Mouse (Mus musculus): ENCODE results near the gene Nags.
"Not testable (repeated sequence)": the region's sequence is repeated elsewhere in the genome, so short reads cannot be mapped to it uniquely, and the experiment has no call there.

Nags gene

DNA sequence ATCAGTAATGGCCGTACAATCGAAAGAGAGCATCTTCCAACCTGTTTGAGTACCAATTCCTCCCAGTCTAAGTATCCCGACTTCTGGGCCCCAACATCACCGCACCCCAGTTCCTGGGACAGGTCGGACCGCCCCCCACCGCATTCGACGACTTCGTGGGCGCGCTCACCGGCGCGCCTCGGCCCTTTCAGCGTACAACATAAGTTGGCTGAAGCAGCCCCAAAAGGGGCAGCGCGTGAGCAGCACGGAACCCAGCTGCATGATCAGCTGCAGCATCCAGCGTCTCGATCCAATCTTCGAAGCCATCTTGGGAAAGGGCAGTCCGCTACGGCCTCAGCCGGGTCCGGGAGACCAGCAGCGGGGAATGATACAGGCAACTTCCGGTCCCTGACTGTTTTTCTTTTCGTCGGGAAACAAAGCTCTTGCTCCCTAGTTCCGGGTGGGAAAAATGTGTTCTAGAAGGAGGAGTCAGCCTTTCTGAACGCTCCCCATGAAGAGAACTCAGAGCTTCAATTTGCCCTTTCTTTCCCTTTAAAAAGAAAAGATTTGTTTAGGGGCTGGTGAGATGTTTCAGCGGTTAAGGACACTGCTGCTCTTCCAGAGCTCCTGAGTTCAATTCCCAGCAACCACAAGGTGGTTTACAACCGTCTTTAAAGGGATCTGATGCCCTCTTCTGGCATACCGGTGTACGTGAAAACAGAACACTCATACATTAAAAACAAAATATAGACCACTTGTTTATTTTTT lies 10.9 kb downstream of the Nags start, which contains the start of gene Tmem101:
Gene Tmem101 (minus strand): TSS at position 366 of the 747 bp plus-strand sequence.
- CTCF ChIA-PET: interaction anchor here (0.6 to 0.8 kb wide), 2 partner anchors 47 to 233 kb away, joined by 3 to 16 read pairs; no protein-coding TSS in a partner anchor

DNA sequence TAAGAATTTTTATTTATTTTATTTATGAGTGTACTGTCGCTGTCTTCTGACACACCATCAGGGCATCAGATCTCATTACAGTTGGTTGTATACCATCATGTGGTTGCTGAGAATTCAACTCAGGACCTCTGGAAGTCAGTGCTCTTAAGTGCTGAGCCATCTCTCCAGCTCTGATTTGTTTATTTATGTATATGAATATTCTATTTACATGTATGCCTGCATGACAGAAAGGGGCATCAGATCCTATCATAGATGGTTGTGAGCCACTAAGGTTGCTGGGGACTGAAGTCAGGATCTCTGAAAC lies 11.4 kb downstream of the Nags start:
- CTCF ChIA-PET: interaction anchor here (0.8 kb wide), 1 partner anchor 46 kb away, joined by 3 read pairs; no protein-coding TSS in a partner anchor

DNA sequence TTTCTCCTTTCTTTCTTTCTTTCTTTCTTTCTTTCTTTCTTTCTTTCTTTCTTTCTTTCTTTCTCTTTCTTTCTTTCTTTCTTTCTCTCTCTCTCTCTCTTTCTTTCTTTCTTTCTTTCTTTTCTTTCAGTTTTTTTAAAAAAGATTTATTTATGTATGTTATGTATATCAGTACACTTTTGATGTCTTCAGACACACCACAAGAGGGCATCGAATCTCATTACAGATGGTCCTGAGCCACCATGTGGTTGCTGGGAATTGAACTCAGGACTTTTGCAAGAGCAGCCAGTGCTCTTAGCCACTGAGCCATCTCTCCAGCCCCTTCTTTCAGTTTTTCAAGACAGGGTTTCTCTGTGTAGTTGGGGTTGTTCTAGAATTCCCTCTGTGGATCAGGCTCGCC lies 12.7 kb downstream of the Nags start:
- CTCF ChIA-PET: not testable (repeated sequence)

DNA sequence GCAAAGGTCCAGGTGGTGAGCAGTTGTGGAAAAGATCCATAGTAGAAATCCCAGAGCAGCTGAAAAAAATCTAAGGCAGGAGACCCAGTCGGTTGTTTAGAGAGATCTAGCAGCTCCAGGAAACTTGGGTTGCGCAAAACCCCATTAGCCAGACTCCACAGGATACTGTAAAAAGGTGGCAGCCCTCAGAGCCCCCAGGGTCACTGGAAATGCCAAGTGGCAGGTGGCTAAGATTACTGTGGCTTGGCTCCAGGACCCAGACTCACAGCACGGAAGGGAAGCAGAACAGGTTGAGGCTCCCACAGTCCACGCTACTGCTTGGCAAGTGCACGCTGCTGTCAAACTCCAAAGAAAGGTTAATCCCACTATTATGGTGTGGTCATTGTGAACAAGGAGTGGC lies 14.5 kb downstream of the Nags start:
- CTCF ChIA-PET: interaction anchor here (0.7 kb wide), 1 partner anchor 20 kb away, joined by 3 read pairs; no protein-coding TSS in a partner anchor

DNA sequence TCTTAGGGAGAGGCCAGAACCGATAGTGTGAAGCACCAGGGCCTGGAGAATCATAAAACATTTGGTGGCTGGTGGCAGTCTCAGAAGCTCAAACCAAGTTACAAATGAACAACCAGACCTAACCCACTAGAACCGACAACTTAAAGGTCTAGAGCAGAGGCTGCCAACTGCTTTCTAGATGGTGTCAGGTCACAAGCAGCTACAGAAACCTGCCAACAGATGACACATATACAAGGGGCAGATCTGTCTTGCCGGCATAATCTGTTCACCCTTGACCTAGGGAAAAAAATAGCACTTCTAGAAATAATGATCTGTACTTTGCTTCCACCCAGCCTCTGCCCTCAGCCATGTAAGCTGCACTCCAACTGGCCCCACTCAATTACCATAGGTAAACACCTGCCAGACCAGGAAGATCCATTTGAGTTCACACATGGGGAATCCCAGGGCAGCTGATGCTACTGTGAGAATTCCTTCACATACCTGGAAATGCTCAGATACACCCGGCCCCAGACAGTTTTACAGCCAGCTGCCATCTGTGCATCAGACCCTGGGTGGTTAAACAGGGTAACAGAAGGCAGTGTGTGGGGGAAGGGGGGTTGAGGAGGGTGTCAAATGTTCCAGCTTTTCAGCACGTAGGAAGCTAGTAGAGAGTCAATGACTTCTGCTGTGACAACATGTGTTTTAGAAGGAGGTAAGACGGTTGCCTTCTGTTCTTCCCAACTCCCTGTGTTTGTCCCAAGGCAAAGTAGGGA lies 20.8 kb downstream of the Nags start:
- CTCF ChIA-PET: interaction anchor here (0.6 kb wide), 1 partner anchor 850 kb away, joined by 5 read pairs; no protein-coding TSS in a partner anchor

DNA sequence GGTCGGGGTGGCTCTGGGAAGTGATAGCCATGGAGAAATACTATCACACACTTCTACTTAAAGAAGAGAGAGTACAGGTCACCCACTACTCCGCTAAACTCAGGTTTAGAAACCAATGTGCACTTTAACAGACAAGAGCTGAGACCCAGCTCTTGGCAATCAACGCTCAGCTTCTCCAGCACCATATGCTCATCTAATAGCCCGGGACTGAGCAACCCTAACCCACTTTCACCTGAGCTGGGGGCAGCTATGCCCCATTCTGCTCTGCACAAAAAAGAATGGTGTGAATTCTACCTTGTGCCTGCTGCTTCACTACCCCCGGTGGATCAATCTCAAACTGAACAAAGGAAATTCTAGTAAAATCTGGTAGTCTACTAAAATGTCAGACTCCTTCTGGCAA lies 22.2 kb downstream of the Nags start:
- CTCF ChIA-PET: no interaction called here

DNA sequence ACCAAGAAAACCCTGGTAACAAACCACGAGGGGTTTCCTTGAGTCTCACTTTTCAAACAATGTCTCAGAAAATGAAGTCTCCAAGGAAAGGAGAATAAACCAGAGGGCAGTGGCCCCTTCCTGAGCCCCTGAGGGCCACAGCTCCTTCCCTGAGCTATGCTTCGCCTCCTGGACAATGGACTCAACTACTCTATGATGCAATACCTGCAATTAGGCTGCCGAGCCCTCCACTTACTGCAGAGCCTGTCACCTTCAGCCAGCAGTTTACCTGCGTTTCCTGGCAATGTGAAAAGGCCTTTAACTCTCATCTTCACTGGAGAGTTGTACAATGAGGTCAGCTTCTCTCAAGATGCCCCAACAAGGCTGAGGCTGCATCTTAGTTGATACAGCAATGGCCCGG lies 23.4 kb downstream of the Nags start:
- CTCF ChIA-PET: interaction anchor here (0.5 kb wide), 1 partner anchor 1003 kb away, joined by 18 read pairs; no protein-coding TSS in a partner anchor

DNA sequence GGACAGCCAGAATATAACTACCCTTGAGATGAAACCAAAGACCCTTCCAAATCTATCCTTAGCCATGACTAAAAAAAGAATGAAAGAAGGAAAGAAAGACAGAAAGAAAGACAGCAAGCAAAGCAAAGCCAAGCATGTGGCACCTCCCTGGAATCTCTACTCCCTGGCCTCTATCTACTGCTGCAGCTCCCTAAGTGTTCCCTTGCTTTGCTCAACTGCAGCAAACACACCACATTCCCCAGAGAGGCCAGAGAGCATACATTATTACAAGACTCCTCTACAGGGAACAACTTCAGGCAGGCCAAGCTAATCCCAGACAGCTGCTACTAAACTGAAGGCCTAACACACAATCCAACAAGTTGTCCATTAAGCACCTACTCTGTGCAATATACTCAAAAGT lies 34.5 kb downstream of the Nags start:
- CTCF ChIA-PET: interaction anchor here (0.5 to 0.6 kb wide), 2 partner anchors 21 to 22 kb away, joined by 3 read pairs; no protein-coding TSS in a partner anchor

DNA sequence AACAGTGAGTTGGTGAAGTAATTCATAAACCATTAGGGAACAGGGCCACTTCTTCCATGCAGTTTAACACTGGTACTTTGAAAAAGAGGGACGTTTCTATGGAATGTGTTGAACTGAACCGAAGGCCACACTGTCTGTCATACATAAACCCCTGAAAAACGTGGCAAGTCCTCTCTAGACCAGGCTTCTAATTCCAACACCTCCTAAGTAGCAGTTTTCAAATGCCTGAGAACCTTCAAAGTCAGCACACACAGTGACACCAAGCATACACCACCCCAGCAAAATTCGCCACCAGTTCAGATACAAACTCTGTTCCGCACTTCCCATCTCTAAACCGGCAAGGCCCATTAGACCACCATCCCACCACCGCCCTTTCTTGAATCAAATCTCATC lies 38.9 kb downstream of the Nags start:
- CTCF ChIA-PET: no interaction called here

DNA sequence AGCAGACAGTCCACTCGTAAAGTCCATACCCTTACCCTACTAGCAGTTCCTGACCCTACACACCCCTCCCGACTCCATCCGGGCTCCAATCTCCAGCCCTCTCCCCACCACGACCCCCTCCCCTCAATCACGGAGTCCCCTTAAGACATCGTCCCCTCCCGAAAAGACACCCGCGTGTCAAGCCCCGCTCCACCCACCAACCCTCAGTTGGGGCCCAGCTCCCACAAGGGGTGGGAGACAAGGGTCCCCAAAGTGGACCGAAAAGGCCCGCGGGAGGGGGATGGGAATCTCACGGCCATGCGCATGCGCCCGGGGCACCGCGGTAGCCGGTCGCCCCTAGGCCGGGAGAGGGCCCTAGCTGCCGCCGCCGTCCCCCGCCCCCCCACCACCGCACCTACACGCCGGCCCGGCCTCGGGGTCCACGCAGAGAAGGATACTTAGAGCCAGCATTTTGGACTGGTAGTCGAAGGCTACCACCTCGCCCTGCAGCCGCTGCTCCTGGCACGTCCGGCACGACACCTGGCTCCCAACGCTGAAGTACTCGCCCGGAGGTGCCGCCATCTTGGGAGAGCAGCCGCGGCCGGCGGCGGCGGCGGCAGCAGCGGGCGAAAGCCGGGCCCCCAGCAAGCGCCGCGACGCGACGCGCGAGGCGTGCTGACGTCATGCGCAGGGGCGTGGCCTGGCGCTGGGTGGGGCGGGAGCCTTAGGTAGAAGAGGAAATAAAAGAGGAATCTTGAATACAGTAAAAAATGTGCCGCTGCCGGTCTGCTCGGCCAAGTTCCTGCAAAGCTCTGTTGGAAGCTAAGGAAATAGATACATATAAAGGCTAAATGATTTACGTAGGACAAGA lies 39.6 kb downstream of the Nags start, which contains the start of gene Lsm12:
Gene Lsm12 (minus strand): TSS at position 651 of the 850 bp plus-strand sequence.
- CTCF ChIA-PET: interaction anchor here (0.6 kb wide), 1 partner anchor 154 kb away, joined by 4 read pairs; no protein-coding TSS in a partner anchor

DNA sequence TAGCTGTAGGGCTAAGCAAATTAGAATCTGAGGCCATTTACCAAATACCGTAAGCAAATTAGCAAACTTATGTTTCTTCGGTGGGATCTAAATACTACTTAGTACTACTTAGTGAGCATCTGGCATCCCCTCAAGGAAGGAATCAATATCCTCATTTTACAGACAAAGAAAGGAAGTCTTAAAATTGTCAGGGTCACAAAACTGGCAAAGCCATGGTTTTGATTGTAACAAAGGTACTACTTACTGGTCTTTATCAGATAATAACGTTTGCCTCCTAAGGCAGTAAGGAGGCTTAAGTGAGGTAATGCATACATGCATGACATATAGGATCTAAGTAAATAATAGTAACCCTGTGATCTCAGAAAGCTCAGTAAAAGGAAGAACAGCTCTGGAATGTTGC lies 40.4 kb downstream of the Nags start:
- CTCF ChIA-PET: no interaction called here

DNA sequence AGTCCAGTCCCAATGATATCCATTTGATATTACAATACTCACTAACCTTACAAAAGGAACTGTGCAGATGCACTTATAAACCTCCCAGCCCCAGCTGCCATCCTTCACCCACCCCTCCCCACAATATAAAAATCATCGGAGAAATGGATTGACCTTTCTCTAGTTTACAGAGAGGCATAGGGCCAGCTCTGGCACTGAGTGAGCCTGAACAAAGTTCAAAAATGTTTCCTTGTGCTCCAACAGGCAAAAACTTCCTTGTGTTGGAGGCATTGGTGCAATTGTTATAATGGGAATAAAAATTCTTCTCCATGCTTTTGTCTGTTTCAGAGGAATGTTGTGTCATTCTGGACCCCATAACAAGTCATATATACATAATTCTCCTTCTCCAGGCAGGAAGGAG lies 40.9 kb downstream of the Nags start:
- CTCF ChIA-PET: no interaction called here

DNA sequence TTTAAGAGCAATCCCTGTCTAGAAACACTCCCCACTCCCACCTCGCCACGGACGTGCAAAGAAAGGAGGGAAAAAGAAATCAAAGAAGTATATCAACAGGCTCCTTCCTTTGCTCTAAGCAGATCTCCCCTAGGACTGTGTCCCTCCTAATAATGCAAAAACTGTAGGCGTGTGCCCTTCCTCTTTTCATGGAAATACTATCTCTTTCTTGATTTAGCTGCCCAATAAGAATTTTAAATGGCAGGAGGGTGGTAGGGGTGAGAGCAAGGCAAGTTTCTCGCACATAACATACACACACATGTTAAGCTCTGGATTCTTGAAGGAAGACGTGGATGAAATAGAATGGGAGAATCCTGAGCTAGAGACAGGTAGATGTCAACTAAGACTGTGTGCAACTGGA lies 43.7 kb downstream of the Nags start:
- CTCF ChIA-PET: no interaction called here

DNA sequence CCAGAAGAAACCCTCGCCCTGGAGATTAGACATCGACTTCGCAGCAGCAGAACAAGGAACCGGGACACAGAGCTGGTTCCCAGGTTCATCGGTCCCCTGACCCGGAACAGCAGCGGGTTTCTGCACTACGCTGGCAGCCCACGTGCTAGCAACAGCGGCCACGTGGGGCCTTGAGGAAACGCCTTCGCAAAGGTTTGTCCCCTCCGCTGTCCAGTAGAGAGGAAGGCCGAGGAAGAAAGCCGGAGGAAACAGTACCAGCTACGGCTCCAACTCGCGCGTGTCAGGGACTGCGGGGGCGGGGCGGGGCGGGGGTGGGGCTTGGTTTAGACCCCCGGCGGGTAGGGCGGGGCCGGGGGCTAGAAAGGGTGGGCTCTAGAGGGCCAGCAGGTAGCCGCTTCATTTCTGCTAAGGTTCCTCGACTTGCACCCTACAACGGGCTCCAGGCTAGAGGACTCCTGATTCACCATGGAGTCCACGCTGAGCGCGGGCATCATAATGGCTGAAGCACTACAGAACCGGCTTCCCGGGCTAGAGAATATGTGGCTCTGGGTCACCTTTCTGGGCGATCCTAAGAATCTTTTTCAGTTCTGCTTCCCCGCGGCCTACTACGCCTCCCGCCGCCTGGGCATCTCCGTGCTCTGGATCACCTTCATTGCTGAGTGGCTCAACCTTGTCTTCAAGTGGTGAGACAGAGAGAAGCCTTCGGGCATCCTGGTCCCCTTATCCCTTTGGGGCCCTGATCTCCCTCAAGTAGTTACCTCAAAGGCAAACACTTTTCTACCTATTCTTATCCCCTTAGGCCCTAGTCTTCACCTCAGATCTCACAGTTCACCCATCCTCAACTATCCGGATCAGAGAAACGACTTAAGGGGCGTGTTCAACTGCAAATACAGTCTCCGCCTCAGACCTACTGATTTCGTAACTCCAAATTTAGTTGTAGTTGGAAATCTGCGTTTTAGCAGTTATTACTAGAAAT lies 44.4 kb downstream of the Nags start, which contains the start of gene G6pc3:
Gene G6pc3 (plus strand): TSS at position 160 of the 976 bp plus-strand sequence.
- CTCF ChIA-PET: interaction anchor here (0.6 kb wide), 1 partner anchor 1502 kb away, joined by 3 read pairs; no protein-coding TSS in a partner anchor

DNA sequence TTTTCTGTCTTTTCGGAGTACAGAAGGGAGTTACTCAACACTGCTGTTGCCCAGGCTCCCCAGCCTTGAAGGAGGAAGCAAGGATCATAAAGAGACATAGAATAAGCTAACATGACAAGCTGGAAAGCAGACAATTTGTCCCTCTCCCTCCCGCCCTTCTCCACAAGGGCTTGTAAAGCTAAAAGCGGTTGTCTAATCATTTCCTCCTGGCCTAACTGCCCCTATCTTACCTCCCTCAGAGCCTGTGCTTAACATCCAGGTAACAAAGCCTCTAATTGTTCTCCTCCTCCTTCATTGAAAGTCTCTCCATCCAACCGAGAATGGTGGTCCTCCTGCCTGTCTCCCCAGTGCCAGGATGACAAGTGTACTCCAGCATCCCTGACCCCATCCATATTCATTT lies 45.5 kb downstream of the Nags start:
- CTCF ChIA-PET: interaction anchor here (0.6 kb wide), 1 partner anchor 75 kb away, joined by 3 read pairs; no protein-coding TSS in a partner anchor

DNA sequence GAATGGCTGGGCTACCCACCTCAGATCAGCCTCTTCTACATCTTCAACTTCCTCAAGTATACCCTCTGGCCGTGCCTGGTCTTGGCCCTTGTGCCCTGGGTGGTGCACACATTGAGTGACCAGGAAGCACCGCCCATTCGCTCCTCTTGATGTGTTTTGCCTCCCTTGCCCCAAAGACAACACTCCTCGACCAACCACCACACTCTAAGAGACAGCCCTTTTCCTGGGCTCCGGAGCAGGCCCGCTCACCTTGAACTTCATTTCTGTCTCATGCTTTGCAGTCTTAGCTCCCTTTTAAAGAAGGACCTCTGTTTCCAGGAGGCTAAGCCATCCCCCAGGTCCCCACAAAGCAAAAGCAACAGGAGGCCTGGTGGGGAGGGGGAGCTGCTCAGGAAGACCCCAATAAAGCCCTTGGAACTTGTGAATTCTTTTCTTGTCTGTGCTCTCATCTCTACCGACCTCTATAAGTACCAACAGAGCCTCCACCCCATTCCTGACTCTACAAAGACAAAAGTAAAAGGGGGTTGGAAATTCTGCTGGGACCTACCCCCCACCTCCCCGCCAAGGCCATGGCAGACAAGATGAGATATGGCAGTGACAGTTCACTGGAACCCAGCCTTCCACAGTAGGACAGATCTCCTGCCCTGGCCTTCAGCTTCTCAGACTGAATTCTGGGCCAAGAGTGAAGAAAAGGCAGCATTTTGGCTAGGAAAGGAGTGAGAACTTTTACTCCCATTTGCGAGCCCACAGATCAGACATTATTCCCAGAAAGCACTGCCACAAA lies 48.5 kb downstream of the Nags start:
- CTCF ChIA-PET: interaction anchor here (0.6 kb wide), 1 partner anchor 52 kb away, joined by 3 read pairs; no protein-coding TSS in a partner anchor

DNA sequence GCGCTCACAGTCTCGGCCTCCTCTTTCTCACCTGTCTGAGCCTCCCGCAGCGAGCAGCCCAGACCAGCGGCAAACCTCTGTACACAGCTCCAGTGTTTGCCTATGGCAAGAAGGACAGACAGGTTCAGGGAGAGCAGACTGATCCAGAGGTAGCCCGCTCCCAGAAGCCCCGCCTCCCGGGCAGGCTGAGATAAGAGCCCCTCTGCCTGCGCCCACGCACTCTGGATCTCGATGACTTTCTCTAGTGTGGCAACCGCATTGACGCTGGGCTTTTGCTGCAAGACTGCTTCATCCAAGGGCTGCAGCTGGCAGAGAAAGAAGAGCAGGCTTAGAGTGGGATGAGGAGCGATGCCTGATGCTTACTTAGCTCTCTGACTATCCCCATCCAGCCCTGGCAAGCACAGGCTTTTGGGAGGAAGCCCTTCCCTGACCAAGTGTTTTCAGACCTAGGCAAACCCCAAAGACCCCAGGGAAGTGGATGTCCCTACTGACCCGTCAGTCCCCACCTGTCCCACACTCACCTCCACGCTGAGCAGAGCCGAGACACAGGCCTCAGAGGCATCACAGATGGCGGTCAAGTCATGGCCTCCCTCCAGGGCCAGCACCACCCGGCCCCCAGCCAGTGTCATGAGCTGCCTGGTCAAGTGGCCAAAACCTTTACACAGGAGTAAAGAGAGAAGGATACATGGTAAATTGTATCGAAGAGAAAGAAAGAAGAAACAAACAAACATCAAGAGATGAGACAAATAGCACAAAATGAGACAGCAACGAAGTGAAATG lies 50.9 kb downstream of the Nags start:
- CTCF ChIA-PET: interaction anchor here (0.6 kb wide), 1 partner anchor 33 kb away, joined by 4 read pairs; no protein-coding TSS in a partner anchor

DNA sequence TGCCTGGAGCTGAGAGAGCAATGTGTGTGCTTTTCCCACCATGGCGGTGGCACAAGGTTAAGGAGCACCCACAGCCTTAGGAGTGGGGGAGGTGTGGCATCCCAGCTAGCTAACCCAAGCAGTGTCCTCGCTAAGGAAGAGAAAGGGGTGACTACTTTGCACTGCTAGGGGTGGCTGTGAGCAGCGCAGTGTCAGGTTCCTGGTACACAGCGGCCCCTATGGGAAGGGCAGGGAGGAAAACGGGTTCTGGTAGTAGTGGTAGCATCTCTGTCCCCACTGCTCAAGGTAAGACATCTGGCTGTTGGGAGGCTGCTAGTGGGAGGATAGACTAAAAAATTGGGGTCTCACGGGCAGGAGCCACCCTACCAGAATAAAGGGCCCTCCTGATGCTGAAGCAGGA lies 52.9 kb downstream of the Nags start:
- CTCF ChIA-PET: no interaction called here
